Mouse (Mus musculus): ENCODE measurements around the gene Ano3. TPM values are rescaled to one million over a fixed set of nuclear protein-coding genes. Genes with fewer than 3 reads are reported as not detected.

Ano3 gene
- polyA plus RNA-seq, 1 experiment from 2014 or later: 1.2 TPM

GRCm38 (mm10) chr2:110929126-110929525 lies 21.6 kb downstream of the Ano3 start:
- Histone ChIP-seq H3K36me3 (replicated peaks) (no peaks in the 10 kb centered on the region), H3K9me3 (no peaks in the 10 kb centered on the region), H3K4me2 (no peak overlapping the region), H3K4me3 (no peak overlapping the region), H3K9ac (no peak overlapping the region), H3K27me3 (replicated peaks) (no peaks in the 10 kb centered on the region), H3K4me1 (no peaks in the 10 kb centered on the region), H3K27ac (no peak overlapping the region)
- ATAC-seq (replicated peaks): no peak

GRCm38 (mm10) chr2:110909506-110909905 lies 41.2 kb downstream of the Ano3 start:
- Histone ChIP-seq H3K9ac (no peak overlapping the region), H3K4me1 (no peaks in the 10 kb centered on the region), H3K9me3 (no peaks in the 10 kb centered on the region), H3K36me3 (replicated peaks) (no peaks in the 10 kb centered on the region), H3K27ac (no peak overlapping the region), H3K4me3 (no peak overlapping the region), H3K4me2 (no peak overlapping the region), H3K27me3 (replicated peaks) (no peaks in the 10 kb centered on the region)
- WGBS: 70% methylated on average over 2 of the region's 2 CpGs
- ATAC-seq (replicated peaks): no peak

DNA sequence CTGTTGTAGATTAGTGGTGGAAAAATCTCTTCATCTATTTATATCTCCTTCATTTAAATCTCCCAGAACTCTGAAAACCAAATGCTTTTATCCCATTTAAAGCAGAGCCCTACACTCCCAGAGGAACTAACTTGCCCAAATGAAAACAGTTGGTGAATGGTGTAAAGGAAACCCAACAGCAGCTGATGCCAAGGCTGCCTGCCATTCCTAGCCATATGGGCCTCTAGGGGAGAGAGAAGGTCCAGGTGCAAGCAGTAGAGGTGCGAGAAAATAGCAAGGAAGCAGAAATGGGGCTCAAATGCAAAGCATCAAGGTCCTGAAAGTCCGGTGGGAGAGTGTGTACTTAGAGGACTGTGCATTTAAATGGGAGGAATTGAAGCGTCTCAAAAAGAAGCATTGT lies 44.2 kb downstream of the Ano3 start:
- Histone ChIP-seq H3K4me2 (no peak overlapping the region), H3K36me3 (replicated peaks) (no peaks in the 10 kb centered on the region), H3K27ac (no peak overlapping the region), H3K27me3 (replicated peaks) (no peaks in the 10 kb centered on the region), H3K4me3 (no peak overlapping the region), H3K9ac (no peak overlapping the region), H3K9me3 (no peaks in the 10 kb centered on the region), H3K4me1 (no peaks in the 10 kb centered on the region)
- 37% methylated on average over 3 of the region's 3 CpGs for WGBS
- no peak for ATAC-seq (replicated peaks)

DNA sequence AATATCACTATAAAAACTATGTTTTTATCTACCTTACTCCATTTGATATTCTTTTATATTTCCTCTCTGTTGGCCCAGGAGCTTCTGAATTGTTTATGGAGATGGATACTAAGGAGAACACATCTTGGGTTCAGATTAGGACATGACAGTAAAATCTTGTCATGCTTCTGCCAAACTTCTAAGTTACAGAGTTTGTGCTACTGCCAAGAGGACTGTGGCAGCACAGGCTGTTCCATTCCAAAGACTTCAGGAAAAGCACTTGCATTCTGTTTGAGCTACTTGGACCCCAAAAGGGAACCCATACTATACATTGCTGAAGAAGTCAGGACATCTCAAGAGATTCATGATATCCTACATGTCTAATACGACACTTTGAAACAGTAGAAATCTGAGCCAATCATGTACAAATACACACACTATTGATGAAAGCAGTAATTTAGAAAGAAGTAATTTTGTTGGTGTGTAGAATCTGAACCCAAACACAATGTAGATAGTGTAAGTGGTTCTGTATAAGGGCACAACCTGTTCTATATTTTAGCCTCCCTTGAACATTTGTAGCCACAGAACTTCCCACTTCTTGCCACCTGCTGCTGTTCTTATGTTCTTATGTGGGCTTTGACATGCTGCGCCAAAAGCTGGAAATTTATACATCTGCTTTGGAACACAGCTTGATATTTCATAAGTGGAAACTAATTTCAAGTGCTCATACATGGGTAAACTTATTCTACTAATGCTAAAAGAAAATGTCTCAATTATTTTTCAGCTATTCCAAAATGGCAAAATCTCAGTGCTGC lies 54.0 kb downstream of the Ano3 start:
- Histone ChIP-seq H3K9me3 (no peaks in the 10 kb centered on the region), H3K4me3 (no peak overlapping the region), H3K27me3 (replicated peaks) (no peaks in the 10 kb centered on the region), H3K27ac (no peak overlapping the region), H3K4me2 (no peak overlapping the region), H3K36me3 (replicated peaks) (no peaks in the 10 kb centered on the region), H3K9ac (no peak overlapping the region), H3K4me1 (no peaks in the 10 kb centered on the region)
- WGBS: 93% methylated on average over 2 of the region's 2 CpGs
- no peak for ATAC-seq (replicated peaks)

GRCm38 (mm10) chr2:110871650-110872049 lies 79.1 kb downstream of the Ano3 start:
- Histone ChIP-seq H3K27me3 (replicated peaks) (no peaks in the 10 kb centered on the region), H3K4me3 (no peak overlapping the region), H3K36me3 (replicated peaks) (no peaks in the 10 kb centered on the region), H3K4me1 (no peaks in the 10 kb centered on the region), H3K9me3 (no peaks in the 10 kb centered on the region), H3K4me2 (no peak overlapping the region), H3K9ac (no peak overlapping the region), H3K27ac (no peak overlapping the region)
- 82% methylated on average over 4 of the region's 4 CpGs for WGBS
- ATAC-seq (replicated peaks): no peak

DNA sequence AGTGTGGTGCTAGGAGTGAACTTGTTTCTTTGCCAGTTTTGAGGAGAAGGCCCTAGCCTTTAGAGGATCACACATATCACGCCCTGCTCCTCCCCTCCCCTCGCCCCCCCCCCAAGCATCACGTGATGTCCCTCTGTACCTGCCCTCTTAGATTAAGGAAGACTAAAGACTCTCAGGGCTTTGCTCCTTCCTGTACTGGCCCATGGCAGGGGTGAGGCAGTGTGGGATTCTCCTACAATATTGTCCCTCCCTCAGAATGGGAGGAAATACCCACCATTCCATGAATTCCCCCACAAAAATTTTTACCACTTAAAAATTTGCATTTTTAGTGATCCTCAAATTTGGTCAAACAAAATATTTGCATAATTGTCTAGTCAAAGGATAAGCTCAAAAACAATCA lies 85.1 kb downstream of the Ano3 start:
- 81% methylated on average over 3 of the region's 3 CpGs for WGBS
- Histone ChIP-seq H3K9ac (no peak overlapping the region), H3K4me2 (no peak overlapping the region), H3K4me3 (no peak overlapping the region), H3K27ac (no peak overlapping the region), H3K36me3 (replicated peaks) (no peaks in the 10 kb centered on the region), H3K27me3 (replicated peaks) (no peaks in the 10 kb centered on the region), H3K9me3 (no peaks in the 10 kb centered on the region), H3K4me1 (no peaks in the 10 kb centered on the region)
- no peak for ATAC-seq (replicated peaks)

DNA sequence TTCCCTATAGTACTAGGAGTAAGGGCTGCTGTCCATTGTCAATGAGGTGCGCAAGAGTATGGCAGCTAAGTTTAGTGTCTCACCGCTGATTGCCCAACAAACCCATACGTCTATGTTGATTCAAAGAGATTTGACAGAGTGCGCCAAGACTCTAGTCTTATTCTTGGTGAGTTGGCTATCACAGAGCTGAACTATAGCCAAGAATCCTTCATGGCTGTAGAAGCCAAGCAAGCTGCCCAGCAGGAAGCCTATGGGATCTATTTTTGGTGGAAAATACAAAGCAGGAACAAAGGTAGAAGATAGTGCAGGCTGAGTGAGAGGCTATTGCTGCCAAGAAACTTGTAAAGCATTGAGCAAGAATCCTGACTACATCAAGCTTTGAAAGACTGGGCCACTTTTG lies 87.3 kb downstream of the Ano3 start:
- no peaks in the 10 kb centered on the region for H3K9me3 ChIP-seq
- 94% methylated on average over 4 of the region's 4 CpGs for WGBS
- H3K36me3 ChIP-seq (replicated peaks): no peaks in the 10 kb centered on the region
- H3K27ac ChIP-seq: no peak overlapping the region
- no peak overlapping the region for H3K9ac ChIP-seq
- H3K27me3 ChIP-seq (replicated peaks): no peaks in the 10 kb centered on the region
- H3K4me3 ChIP-seq: no peak overlapping the region
- no peak for ATAC-seq (replicated peaks)
- H3K4me2 ChIP-seq: no peak overlapping the region
- no peaks in the 10 kb centered on the region for H3K4me1 ChIP-seq

DNA sequence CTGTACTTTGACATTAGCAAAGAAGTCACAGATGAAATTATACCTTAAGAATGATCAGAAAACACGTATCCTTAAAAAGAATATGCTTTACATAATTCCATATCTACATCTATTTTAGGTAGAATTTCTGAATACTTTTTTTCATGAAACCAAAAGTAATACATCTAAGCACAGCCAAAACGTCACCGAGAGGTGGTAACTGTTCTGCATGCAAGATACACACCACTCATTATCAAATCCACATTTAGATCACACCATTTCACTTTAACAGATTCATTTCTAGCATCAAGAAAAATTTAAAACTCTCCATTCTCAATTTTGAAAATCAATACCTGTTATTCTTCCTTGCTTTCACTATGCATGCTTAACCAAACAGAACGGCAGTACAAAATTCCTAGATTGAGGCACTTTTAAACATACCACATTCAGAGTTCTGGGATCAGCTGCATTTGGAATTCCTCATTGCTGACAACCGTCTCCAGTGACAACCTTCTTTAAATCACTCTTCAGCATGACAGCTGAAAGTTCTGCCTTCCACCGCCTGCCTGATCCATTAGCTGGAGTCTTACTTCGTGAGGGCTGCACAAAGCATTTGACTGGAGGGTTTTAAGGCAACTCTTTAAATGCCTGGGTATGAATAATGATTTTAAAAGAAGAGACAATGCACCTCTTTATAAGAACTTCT lies 111.0 kb downstream of the Ano3 start:
- peak; percentile 69 for ATAC-seq (replicated peaks)

DNA sequence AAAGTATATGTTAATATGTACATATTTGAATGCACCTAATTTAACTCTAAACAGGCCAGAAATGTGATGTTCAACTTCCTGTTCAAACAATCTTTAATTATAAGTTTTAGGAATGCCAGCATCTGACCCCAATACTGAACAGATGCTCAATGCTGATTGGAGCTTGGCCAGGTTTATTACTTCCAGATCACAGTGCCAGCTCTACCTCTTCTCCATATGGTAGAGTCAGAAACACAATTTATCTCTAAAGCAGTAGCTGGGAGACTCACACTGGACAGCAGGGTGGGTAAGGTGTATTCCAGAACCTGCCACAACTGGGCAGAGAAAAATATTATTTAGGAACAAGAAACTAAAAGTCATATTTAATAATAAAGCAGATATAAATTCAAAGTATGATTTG lies 134.5 kb downstream of the Ano3 start:
- H3K27ac ChIP-seq: no peak overlapping the region
- H3K4me2 ChIP-seq: no peak overlapping the region
- H3K9me3 ChIP-seq: no peaks in the 10 kb centered on the region
- no peak for ATAC-seq (replicated peaks)
- no peak overlapping the region for H3K9ac ChIP-seq
- H3K4me1 ChIP-seq: no peaks in the 10 kb centered on the region
- no peaks in the 10 kb centered on the region for H3K36me3 ChIP-seq (replicated peaks)
- H3K4me3 ChIP-seq: no peak overlapping the region
- no peaks in the 10 kb centered on the region for H3K27me3 ChIP-seq (replicated peaks)

More for the DNA sequence above, 111.0 kb downstream of the Ano3 start:
- peaks cover 4% of the 10 kb centered on the region; the same call in 1 of the 2 replicates for H3K4me1 ChIP-seq
- no peaks in the 10 kb centered on the region for H3K36me3 ChIP-seq (replicated peaks)
- H3K9me3 ChIP-seq: no peaks in the 10 kb centered on the region
- 14% methylated on average over 7 of the region's 7 CpGs for WGBS
- 0 out of 2 replicates have a peak overlapping the region, but pooled peaks have one; percentile 7 for H3K4me2 ChIP-seq
- no peak overlapping the region for H3K9ac ChIP-seq
- no peak overlapping the region for H3K27ac ChIP-seq
- no peak overlapping the region for H3K4me3 ChIP-seq
- H3K27me3 ChIP-seq (replicated peaks): no peaks in the 10 kb centered on the region

DNA sequence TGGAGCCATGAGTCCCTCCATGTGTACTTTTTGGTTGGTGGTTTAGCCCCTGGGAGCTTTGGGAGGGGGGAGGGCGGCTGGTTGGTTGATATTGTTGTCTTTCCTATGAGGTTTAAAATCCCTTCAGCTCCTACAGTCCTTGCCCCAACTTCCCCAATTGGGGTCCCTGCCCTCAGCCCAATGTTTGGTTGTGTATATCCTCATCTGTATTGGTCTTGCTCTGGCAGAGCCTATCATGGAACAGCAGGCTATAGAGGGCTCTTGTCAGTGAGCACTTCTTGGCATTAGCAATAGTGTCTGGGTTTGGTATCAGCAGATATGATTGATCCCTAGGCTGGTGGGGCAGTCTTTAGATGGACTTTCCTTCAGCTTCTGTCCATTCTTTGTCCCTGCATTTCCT lies 135.8 kb downstream of the Ano3 start:
- 75% methylated on average over 1 of the region's 1 CpGs for WGBS
- no peaks in the 10 kb centered on the region for H3K36me3 ChIP-seq (replicated peaks)
- H3K4me3 ChIP-seq: no peak overlapping the region
- no peaks in the 10 kb centered on the region for H3K9me3 ChIP-seq
- no peak overlapping the region for H3K4me2 ChIP-seq
- no peak overlapping the region for H3K9ac ChIP-seq
- no peaks in the 10 kb centered on the region for H3K27me3 ChIP-seq (replicated peaks)
- no peaks in the 10 kb centered on the region for H3K4me1 ChIP-seq
- no peak overlapping the region for H3K27ac ChIP-seq
- ATAC-seq (replicated peaks): no peak

- WGBS: 94% methylated on average over 5 of the region's 5 CpGs
- no peak for ATAC-seq (replicated peaks)
- H3K4me3 ChIP-seq: no peak overlapping the region
Measured at GRCm38 (mm10) chr2:110806302-110807093, 144.2 kb downstream of the Ano3 start.

DNA sequence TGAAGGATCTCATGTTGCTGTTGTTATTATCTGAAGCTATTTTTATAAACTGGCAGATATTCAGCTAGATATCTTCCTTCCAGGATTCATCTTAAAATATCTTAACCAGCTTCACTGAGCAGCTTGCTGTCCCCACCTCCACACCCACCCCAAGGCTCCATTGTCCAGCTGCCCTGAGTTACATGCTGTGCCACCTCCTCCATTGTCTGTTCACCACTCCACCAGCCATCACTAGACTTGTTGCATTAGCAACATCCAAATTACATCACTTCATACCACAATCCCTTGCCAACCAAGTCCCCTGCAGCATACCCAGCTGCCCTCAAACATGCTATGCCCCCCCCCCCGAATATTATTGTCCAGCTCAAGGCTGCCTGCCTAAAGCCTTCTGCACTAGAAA lies 154.8 kb downstream of the Ano3 start:
- no peak overlapping the region for H3K4me2 ChIP-seq
- no peak overlapping the region for H3K27ac ChIP-seq
- no peaks in the 10 kb centered on the region for H3K36me3 ChIP-seq (replicated peaks)
- no peaks in the 10 kb centered on the region for H3K9me3 ChIP-seq
- H3K4me1 ChIP-seq: no peaks in the 10 kb centered on the region
- no peak overlapping the region for H3K4me3 ChIP-seq
- H3K27me3 ChIP-seq (replicated peaks): no peaks in the 10 kb centered on the region
- no peak for ATAC-seq (replicated peaks)
- WGBS: 76% methylated on average over 1 of the region's 1 CpGs
- H3K9ac ChIP-seq: no peak overlapping the region

More at GRCm38 (mm10) chr2:110806302-110807093, 144.2 kb downstream of the Ano3 start:
- no peaks in the 10 kb centered on the region for H3K9me3 ChIP-seq
- H3K4me1 ChIP-seq: no peaks in the 10 kb centered on the region
- H3K36me3 ChIP-seq (replicated peaks): no peaks in the 10 kb centered on the region
- H3K27me3 ChIP-seq (replicated peaks): no peaks in the 10 kb centered on the region
- H3K27ac ChIP-seq: no peak overlapping the region
- no peak overlapping the region for H3K9ac ChIP-seq
- no peak overlapping the region for H3K4me2 ChIP-seq

Data from midbrain, embryonic 15.5 days (tissue).